Mouse (Mus musculus) heart, embryonic 11.5 days (tissue): ENCODE results near the gene Mrps6. TPM values are rescaled to one million over a fixed set of nuclear protein-coding genes. Genes with fewer than 3 reads are reported as not detected.
A peak's percentile ranks its signal among the peaks of the same experiment; 100 is the strongest.

Experiments used
- ATAC-seq: fragments of 200-750 bp; cut with Nextera tagmentation; replicated peaks from 2 replicates; pipeline ENCODE4 v1.8.0; 2017; ENCODE audit warnings: moderate library complexity; ENCODE audit not compliant: insufficient number of reproducible peaks, low FRiP score, low TSS enrichment
- H3K27ac ChIP-seq: fragments of 300-500 bp; sonication (generic); 2 replicates; pipeline ENCODE4 v1.5.1; 2014; ENCODE audit warnings: mild to moderate bottlenecking, low read depth, low read length
- H3K27me3 ChIP-seq: fragments of 300-500 bp; sonication (generic); 2 replicates; pipeline ENCODE4 v1.6.1; 2014; ENCODE audit warnings: mild to moderate bottlenecking, low read length, mixed read lengths; ENCODE audit not compliant: control insufficient read depth, insufficient read depth
- H3K36me3 ChIP-seq: fragments of 300-500 bp; sonication (generic); 2 replicates; pipeline ENCODE4 v1.6.1; 2014; ENCODE audit warnings: mild to moderate bottlenecking, low read length, moderate library complexity, mixed read lengths; ENCODE audit not compliant: control insufficient read depth, insufficient read depth
- H3K4me1 ChIP-seq: fragments of 300-500 bp; sonication (generic); 2 replicates; pipeline ENCODE4 v1.6.1; 2014; ENCODE audit warnings: low read length; ENCODE audit not compliant: control insufficient read depth, insufficient read depth
- H3K4me2 ChIP-seq: fragments of 300-500 bp; sonication (generic); 2 replicates; pipeline ENCODE4 v1.6.1; 2014; ENCODE audit warnings: mild to moderate bottlenecking, moderate library complexity
- H3K4me3 ChIP-seq: fragments of 300-500 bp; sonication (generic); 2 replicates; pipeline ENCODE4 v1.5.1; 2014; ENCODE audit warnings: low read depth, low read length
- H3K9ac ChIP-seq: fragments of 300-500 bp; sonication (generic); 2 replicates; pipeline ENCODE4 v1.6.1; 2014; ENCODE audit warnings: mild to moderate bottlenecking, low read depth, low read length, moderate library complexity
- H3K9me3 ChIP-seq: fragments of 300-500 bp; sonication (generic); replicated peaks from 2 replicates; pipeline ENCODE4 v1.6.1; 2016; ENCODE audit warnings: low read length; ENCODE audit not compliant: control insufficient read depth
- WGBS: fragments of 180-500 bp; shearing (Covaris S2); extraction: QIAGEN DNeasy Blood & Tissue Kit; methylation state at CpG from one replicate; pipeline ENCODE4 v1.1.7; 2014; ENCODE audit not compliant: insufficient replicate concordance; 5-methylcytosine and 5-hydroxymethylcytosine counted together
- polyA plus RNA-seq: library from polyadenylated mRNA; unstranded; fragments of >200 nt; fragmentation: Nextera tagmentation; extraction: Ambion mirVana; gene quantifications from 2 replicates; pipeline ENCODE4 v1.2.1, GENCODE M21; 2014

The Mrps6 gene
- 121 and 136 TPM in 2 replicates for polyA plus RNA-seq

DNA sequence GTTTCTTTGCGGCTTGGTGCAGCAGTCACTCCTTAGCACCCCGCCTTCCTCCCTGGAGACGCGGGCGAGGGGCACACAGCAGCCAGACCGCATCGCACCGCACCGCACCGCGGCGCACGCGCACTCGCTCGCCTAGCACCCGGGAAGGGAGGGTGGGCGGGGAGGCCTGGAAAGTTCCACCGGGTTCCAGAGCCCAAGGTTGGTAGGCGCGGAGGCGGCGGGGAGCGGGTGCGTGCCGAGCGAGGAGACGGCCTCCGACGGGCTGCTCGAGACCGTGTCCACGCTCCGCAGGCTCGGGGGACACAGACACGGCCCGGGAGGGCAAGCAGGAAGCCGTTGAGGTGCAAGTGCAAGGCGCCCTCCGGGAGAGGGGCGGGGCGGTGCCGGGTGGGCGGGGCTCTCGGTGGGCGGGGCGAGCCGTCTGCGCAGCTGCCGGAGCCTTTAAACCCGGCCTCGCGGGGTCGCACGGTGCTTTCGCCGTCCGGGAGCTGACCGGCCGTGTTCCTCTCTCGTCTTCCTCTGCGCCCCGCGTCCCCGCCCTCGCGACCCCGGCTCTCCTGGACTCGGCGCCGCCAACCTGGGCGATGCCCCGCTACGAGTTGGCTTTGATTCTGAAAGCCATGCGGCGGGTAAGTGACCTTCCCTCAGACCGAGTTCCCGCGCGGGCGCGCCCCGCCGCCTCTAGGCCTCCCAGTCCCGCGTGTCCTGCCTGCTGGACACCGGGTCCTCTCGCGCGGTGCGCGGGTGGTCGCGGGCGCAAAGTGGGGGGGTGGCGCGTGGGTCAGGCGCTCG lies at the start of gene Mrps6, which contains the start of the genes Gm49711 and Slc5a3:
TSS of gene Mrps6 (plus strand) at position 419 of the 792 bp plus-strand sequence.
TSS of gene Gm49711 (plus strand) at position 465 of the 792 bp plus-strand sequence.
TSS of gene Slc5a3 (plus strand) at position 471 of the 792 bp plus-strand sequence.
- no peaks in the 10 kb centered on the region for H3K27me3 ChIP-seq
- peak; percentile 91 for ATAC-seq
- peak within 1 kb of the TSS; percentile 95 for H3K4me3 ChIP-seq
- H3K27ac ChIP-seq, result peak within 1 kb of the TSS; percentile 85
- H3K36me3 ChIP-seq, result peaks cover 12% of the 10 kb centered on the region
- peak within 1 kb of the TSS; percentile 93 for H3K9ac ChIP-seq
- H3K4me2 ChIP-seq, result peak within 1 kb of the TSS; percentile 87
- peaks cover 8% of the 10 kb centered on the region; the same call in 1 of the 2 replicates for H3K4me1 ChIP-seq
- H3K9me3 ChIP-seq, result peaks cover 7% of the 10 kb centered on the region
- WGBS, result under 1% methylated on average over 83 of the region's 99 CpGs

DNA sequence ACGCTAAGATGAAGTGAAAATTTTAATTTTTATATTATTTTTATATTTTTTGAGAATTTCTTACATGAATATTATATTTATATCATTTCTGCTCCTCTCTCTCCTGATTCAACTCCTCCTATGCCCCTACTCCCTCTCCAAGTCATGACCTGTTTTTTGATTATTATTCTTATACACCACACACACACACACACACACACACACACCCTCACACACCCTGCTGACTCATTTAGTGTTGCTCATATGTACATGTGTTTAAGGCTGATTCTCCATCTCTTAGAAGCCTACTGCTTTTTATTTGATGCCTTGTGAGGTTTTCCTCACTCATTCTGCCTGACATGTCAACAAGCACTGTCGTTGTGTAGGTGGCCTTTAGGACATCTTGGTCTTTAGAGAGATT lies 48.5 kb upstream of the Mrps6 start:
- WGBS, result 83% methylated on average over 2 of the region's 2 CpGs
- no peaks in the 10 kb centered on the region for H3K4me1 ChIP-seq

DNA sequence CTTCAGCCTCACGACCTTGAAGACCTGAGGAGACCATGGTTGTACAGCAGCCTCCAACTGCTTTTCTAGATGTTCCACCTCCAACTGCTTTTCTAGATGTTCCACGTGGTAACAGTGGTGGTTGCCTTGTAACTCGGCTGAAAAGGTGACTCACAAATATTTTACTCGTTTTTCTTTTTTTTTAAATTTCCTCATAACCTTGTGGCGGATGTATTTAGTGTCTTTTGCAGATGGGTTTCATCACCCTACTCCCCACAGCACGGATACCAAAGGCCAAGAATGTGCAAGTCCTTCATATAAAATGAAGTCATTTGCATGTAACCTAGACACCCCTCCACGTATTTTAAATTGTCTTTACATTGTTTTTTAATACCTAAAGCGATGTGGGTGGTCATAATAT lies 41.3 kb upstream of the Mrps6 start:
- H3K4me3 ChIP-seq, result no peak overlapping the region
- H3K27me3 ChIP-seq, result no peaks in the 10 kb centered on the region
- H3K36me3 ChIP-seq, result no peaks in the 10 kb centered on the region
- H3K9me3 ChIP-seq, result no peaks in the 10 kb centered on the region
- H3K4me1 ChIP-seq, result no peaks in the 10 kb centered on the region
- no peak overlapping the region for H3K4me2 ChIP-seq
- no peak overlapping the region for H3K27ac ChIP-seq
- ATAC-seq, result no peak
- 82% methylated on average over 8 of the region's 8 CpGs for WGBS
- H3K9ac ChIP-seq, result no peak overlapping the region

More for the DNA sequence above, 48.5 kb upstream of the Mrps6 start:
- Histone ChIP-seq H3K27ac (no peak overlapping the region), H3K27me3 (no peaks in the 10 kb centered on the region), H3K4me3 (no peak overlapping the region), H3K9me3 (no peaks in the 10 kb centered on the region), H3K4me2 (no peak overlapping the region), H3K9ac (no peak overlapping the region), H3K36me3 (no peaks in the 10 kb centered on the region)
- ATAC-seq, result no peak

GRCm38 (mm10) chr16:92019141-92020118 lies 38.6 kb upstream of the Mrps6 start:
- Histone ChIP-seq H3K36me3 (no peaks in the 10 kb centered on the region), H3K4me2 (peak overlapping the region; percentile 71), H3K27me3 (no peaks in the 10 kb centered on the region), H3K4me3 (peak overlapping the region; percentile 35), H3K4me1 (peaks cover 10% of the 10 kb centered on the region), H3K27ac (peak overlapping the region; percentile 4; the same call in 1 of the 2 replicates), H3K9ac (peak overlapping the region; percentile 72), H3K9me3 (no peaks in the 10 kb centered on the region)
- no peak for ATAC-seq
- whole genome bisulfite sequencing, result 7% methylated on average over 26 of the region's 26 CpGs

DNA sequence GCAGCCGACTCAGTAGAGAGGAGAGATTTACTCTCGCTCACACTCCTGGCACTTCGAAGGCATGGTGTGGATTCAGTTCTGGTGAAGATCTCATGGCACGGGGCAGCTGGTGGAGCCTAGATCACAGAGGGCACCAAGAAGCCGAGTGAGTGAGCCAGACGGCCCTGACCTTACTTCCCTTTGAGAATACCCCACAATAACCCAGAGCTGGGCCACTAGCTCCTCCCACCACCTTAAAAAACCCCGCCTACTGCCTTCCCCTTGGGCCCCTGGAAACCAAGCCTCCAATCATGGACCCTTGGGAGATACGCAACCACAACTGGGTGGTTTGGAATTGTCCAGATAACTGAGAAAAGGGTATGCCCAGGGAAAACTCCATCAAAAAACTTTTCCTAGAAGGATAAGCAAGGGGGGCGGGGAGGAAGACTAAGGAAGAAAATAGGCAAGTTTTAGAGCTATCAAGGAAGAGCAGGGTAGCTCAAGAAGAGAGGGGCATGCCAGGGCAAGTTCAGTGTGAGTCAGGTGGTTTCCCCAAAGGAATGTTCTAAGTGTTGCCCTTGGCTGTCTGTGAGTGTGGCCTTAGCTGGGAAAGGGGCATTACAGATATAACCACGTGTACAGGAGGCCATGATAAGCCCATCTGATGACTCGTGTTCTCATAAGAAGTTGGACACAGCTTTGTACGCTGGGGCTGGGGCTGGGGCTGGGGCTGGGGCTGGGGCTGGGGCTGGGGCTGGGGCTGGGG lies 36.2 kb upstream of the Mrps6 start:
- Histone ChIP-seq H3K27me3 (no peaks in the 10 kb centered on the region), H3K4me3 (no peak overlapping the region), H3K36me3 (no peaks in the 10 kb centered on the region), H3K4me2 (no peak overlapping the region), H3K4me1 (peaks cover 12% of the 10 kb centered on the region), H3K27ac (0 out of 2 replicates have a peak overlapping the region, but pooled peaks have one; percentile 2), H3K9me3 (no peaks in the 10 kb centered on the region), H3K9ac (no peak overlapping the region)
- 62% methylated on average over 12 of the region's 12 CpGs for WGBS
- no peak for ATAC-seq

GRCm38 (mm10) chr16:92022494-92023283 lies 35.4 kb upstream of the Mrps6 start:
- H3K27me3 ChIP-seq, result no peaks in the 10 kb centered on the region
- ATAC-seq, result no peak; the same call in 1 of the 2 replicates
- 39% methylated on average over 20 of the region's 20 CpGs for WGBS
- H3K4me1 ChIP-seq, result peaks cover 12% of the 10 kb centered on the region
- no peaks in the 10 kb centered on the region for H3K9me3 ChIP-seq
- no peak overlapping the region for H3K4me3 ChIP-seq
- 0 out of 2 replicates have a peak overlapping the region, but pooled peaks have one; percentile 2 for H3K27ac ChIP-seq
- H3K36me3 ChIP-seq, result no peaks in the 10 kb centered on the region
- H3K9ac ChIP-seq, result no peak overlapping the region
- no peak overlapping the region; the same call in 1 of the 2 replicates for H3K4me2 ChIP-seq

GRCm38 (mm10) chr16:92033286-92033685 lies 24.8 kb upstream of the Mrps6 start:
- WGBS, result 78% methylated on average over 3 of the region's 3 CpGs
- ATAC-seq, result no peak
- H3K27ac ChIP-seq, result no peak overlapping the region
- H3K4me3 ChIP-seq, result no peak overlapping the region
- no peaks in the 10 kb centered on the region for H3K9me3 ChIP-seq
- H3K4me2 ChIP-seq, result no peak overlapping the region
- H3K27me3 ChIP-seq, result no peaks in the 10 kb centered on the region
- peaks cover under 1% of the 10 kb centered on the region; the same call in 1 of the 2 replicates for H3K4me1 ChIP-seq
- H3K9ac ChIP-seq, result no peak overlapping the region
- no peaks in the 10 kb centered on the region for H3K36me3 ChIP-seq
